Mouse (Mus musculus) bone marrow, adult 2 months (tissue): ENCODE data around the gene Mcm5.

ENCODE experiments used
- CTCF ChIP-seq: fragments of 200-500 bp; IDR thresholded peaks from 2 replicates; pipeline ENCODE4 v1.5.1; 2011; ENCODE audit warnings: low read length, control low read depth; ENCODE audit not compliant: control insufficient read depth, insufficient read depth
- POLR2A ChIP-seq: fragments of 200-500 bp; IDR thresholded peaks from 2 replicates; pipeline ENCODE4 v1.6.1; 2011; ENCODE audit warnings: low read depth, mild to moderate bottlenecking, control low read depth, low read length, borderline replicate concordance; ENCODE audit not compliant: control insufficient read depth

DNA sequence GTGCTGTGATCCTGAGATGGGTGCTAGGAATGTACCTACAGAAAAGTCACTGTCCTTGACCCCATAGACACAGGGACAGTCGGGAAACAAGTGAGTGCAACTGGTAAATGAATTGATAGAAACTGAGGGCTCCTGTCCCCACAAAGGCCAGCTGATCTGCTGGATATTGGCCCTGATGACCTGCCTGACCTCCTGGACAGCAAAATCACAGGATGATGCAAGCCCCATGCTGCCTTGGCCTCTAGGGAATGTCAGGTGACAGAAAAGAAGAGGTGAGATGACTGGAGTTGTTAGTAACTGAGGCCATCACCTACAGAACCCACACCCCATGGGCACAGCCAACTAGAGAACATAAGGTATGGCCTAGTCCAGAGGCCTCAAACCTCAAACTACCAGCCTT, 31.2 kb upstream of the Mcm5 start:
- TF ChIP-seq POLR2A (no peak), CTCF (no peak)
